Mouse (Mus musculus) kidney, postnatal 0 days (tissue): ENCODE measurements around the gene Gm8297. TPM values are rescaled to one million over a fixed set of nuclear protein-coding genes. Genes with fewer than 3 reads are reported as not detected.
"Not testable (repeated sequence)": the region's sequence is repeated elsewhere in the genome, so short reads cannot be mapped to it uniquely, and the experiment has no call there.

Source experiments
- ATAC-seq: fragments of 200-750 bp; cut with Nextera tagmentation; replicated peaks from 2 replicates; pipeline ENCODE4 v1.8.0; 2017; ENCODE audit warnings: low read depth, moderate number of reproducible peaks, moderate TSS enrichment, moderate library complexity; ENCODE audit not compliant: low FRiP score
- DNase-seq: peaks from one replicate; pipeline ENCODE4 v3.0.0-alpha.2; 2016; ENCODE audit warnings: low spot score
- H3K27ac ChIP-seq: fragments of 300-500 bp; sonication (generic); 2 replicates; pipeline ENCODE4 v1.5.1; 2014; ENCODE audit warnings: mild to moderate bottlenecking
- H3K27me3 ChIP-seq: fragments of 300-500 bp; sonication (generic); 2 replicates; pipeline ENCODE4 v1.6.1; 2014; ENCODE audit warnings: low read length, mixed read lengths; ENCODE audit not compliant: insufficient read depth
- H3K36me3 ChIP-seq: fragments of 300-500 bp; sonication (generic); 2 replicates; pipeline ENCODE4 v1.6.1; 2014; ENCODE audit warnings: low read length, mixed read lengths; ENCODE audit not compliant: insufficient read depth
- H3K4me1 ChIP-seq: fragments of 300-500 bp; sonication (generic); replicated peaks from 2 replicates; pipeline ENCODE4 v1.6.1; 2014; ENCODE audit warnings: antibody characterized with exemption, low read length, mixed read lengths; ENCODE audit not compliant: insufficient read depth
- H3K4me2 ChIP-seq: fragments of 300-500 bp; sonication (generic); 2 replicates; pipeline ENCODE4 v1.6.1; 2014; ENCODE audit warnings: mild to moderate bottlenecking, low read length, moderate library complexity, mixed read lengths
- H3K4me3 ChIP-seq: fragments of 300-500 bp; sonication (generic); replicated peaks from 2 replicates; pipeline ENCODE4 v1.5.1; 2014; ENCODE audit warnings: low read depth, low read length
- H3K9ac ChIP-seq: fragments of 300-500 bp; sonication (generic); 2 replicates; pipeline ENCODE4 v1.6.1; 2014; ENCODE audit warnings: low read depth, low read length
- H3K9me3 ChIP-seq: fragments of 300-500 bp; sonication (generic); replicated peaks from 2 replicates; pipeline ENCODE4 v1.6.1; 2016; ENCODE audit warnings: low read length, inconsistent platforms, mixed read lengths
- WGBS: fragments of 180-500 bp; shearing (Covaris S2); extraction: QIAGEN DNeasy Blood & Tissue Kit; methylation state at CpG from one replicate; pipeline ENCODE4 v1.1.7; 2014; 5-methylcytosine and 5-hydroxymethylcytosine counted together
- polyA plus RNA-seq: library from polyadenylated mRNA; unstranded; fragments of >200 nt; fragmentation: Nextera tagmentation; extraction: Ambion mirVana; gene quantifications from 2 replicates; pipeline ENCODE4 v1.2.1, GENCODE M21; 2015

Gene Gm8297
- not detected in 2 replicates for polyA plus RNA-seq

DNA sequence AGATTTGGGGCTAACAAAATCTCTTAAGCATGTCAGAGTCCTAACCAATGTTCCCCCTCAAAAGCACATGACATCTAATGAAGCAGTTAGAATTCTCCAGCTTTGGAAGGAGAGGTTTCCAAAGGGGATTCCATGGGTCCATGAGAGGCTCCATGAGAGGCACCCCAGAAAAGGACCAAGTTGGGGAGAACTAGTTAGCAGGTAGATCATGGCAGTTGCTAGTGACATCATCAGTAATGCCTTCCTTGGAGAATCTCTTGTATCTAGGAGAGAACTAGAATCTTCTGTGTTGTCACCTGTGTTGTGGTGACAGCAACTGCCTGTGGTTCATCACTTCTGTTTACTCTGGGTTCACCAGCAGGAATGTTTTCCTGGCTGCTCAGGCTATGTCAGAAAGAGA is at the start of gene Gm8297:
Gene Gm8297, plus strand, starts transcription at position 301 of the 400 bp plus-strand sequence.
- not testable (repeated sequence) for H3K36me3 ChIP-seq, DNase-seq, H3K4me1 ChIP-seq, ATAC-seq, H3K27ac ChIP-seq, H3K4me2 ChIP-seq, H3K9me3 ChIP-seq, H3K9ac ChIP-seq, H3K27me3 ChIP-seq, H3K4me3 ChIP-seq

DNA sequence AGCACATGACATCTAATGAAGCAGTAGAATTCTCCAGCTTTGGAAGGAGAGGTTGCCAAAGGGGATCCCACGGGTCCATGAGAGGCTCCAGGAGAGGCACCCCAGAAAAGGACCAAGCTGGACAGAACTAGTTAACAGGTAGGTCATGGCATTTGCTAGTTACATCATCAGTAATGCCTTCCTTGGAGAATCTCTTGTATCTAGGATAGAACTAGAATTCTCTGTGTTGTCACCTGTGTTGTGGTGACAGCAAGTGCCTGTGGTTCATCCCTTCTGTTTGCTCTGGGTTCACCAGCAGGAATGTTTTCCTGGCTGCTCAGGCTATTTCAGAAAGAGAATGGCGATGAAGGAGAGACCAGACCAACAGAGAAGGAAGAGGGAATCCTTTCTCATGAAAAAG is 31.9 kb downstream of the Gm8297 start, which contains the start of gene Gm3298:
Gene Gm3298, plus strand, starts transcription at position 301 of the 400 bp plus-strand sequence.
- 60% methylated on average over 1 of the region's 2 CpGs for WGBS
- H3K9me3 ChIP-seq, H3K27me3 ChIP-seq, DNase-seq, H3K36me3 ChIP-seq, ATAC-seq, H3K4me1 ChIP-seq, H3K9ac ChIP-seq, H3K4me3 ChIP-seq, H3K4me2 ChIP-seq, H3K27ac ChIP-seq: not testable (repeated sequence)

Other genes with a start within 250 kb of the Gm8297 start
- not detected in 2 replicates for gene Gm9602, start 207.6 kb upstream of the Gm8297 start, polyA plus RNA-seq
- not detected in 2 replicates for gene Gm3269, start 145.8 kb upstream of the Gm8297 start, polyA plus RNA-seq
- 0.17 TPM in 1 of 2 replicates, not detected in the other for gene Gm3264, start 128.4 kb upstream of the Gm8297 start, polyA plus RNA-seq
- gene Gm3278, start 91.5 kb upstream of the Gm8297 start, polyA plus RNA-seq = not detected in 2 replicates
- not detected in 2 replicates for gene Gm3298, start 32.0 kb downstream of the Gm8297 start, polyA plus RNA-seq
- gene 4930555G01Rik, start 66.7 kb downstream of the Gm8297 start, polyA plus RNA-seq = not detected in 2 replicates
- 0.14 and 0.28 TPM in 2 replicates for gene Gm8281, start 87.1 kb downstream of the Gm8297 start, polyA plus RNA-seq
- not detected in 2 replicates for gene Gm8279, start 147.6 kb downstream of the Gm8297 start, polyA plus RNA-seq
- gene Gm3317, start 180.6 kb downstream of the Gm8297 start, polyA plus RNA-seq = not detected in 2 replicates
- gene Gm8271, start 201.9 kb downstream of the Gm8297 start, polyA plus RNA-seq = not detected in 2 replicates